Mouse (Mus musculus) bone marrow macrophage, adult 2 months (primary cell): ENCODE data around the gene Ulk4.

Experiments used
- CTCF ChIP-seq: IDR thresholded peaks from 2 replicates; pipeline ENCODE4 v1.5.1; 2012; ENCODE audit warnings: low read depth, mild to moderate bottlenecking, low read length, moderate library complexity
- POLR2A ChIP-seq: IDR thresholded peaks from 2 replicates; pipeline ENCODE4 v1.6.1; 2012; ENCODE audit warnings: mild to moderate bottlenecking, low read depth, low read length, borderline replicate concordance

DNA sequence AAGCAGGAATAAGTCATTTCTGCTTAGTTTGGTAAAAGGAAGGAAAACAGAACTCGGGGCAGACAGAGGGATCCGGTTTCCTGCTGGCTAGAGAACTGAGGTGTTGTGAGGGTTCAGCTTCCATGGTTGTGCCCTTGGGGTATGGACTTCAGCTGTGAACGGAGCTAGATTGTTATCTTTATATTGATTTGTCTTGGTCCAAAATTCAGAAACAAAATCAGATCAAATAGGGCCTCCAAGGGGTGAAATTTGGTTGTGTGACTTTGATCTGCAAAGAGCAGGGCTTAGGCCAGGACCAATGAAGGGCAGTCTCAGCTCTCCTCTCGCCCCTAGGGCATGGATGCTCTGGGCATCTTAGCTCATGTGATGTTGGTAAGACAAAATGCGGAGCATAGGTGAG, 292.5 kb downstream of the Ulk4 start:
- no peak for TF ChIP-seq POLR2A
- TF ChIP-seq CTCF = no peak
